Comparison of ENCODE assay signal across 10 mouse cellular contexts in the genomic region with DNA sequence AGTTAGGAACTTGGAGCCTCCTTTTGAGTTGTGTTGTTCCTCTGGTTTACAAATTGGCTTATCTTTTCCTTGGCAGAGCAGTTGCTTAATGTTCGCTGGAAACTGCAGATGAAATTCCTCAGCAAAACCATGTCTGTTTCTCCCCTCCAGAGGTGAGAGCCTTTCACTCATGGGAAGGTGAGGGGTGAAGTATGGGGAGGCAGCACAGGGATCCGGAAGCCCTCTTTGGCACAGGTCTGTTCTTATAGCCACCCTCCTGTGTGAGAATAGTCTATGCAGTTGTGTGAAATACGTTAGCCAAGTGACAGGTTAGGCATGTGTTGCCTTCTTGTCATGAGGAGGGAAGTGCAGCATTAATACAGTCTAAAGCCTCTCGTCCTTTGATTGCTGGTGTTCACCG.
DNase-seq lines count a peak whose midpoint lies in the region; ATAC-seq and TF ChIP-seq lines count a peak whose summit lies in the region.
"Had no signal": no experiment of that assay in that cellular context is flagged by ENCODE, and none has a peak within 500 bp of the region (broad histone marks: within the 10 kb centered on the region; RNA-seq: fewer than 3 reads in every experiment).

No protein-coding gene starts in this region.

- no peak for ATAC-seq in hindbrain, embryonic 12.5 days (ENCODE audit: low FRiP score)
- no peak for ATAC-seq in hindbrain, embryonic 11.5 days (ENCODE audit: low FRiP score)
- no peak for ATAC-seq in midbrain, postnatal 0 days (ENCODE audit: low FRiP score)
- 0 out of 2 replicates have a peak, but pooled peaks have one; percentile 18 for ATAC-seq in heart, embryonic 14.5 days (ENCODE audit: insufficient number of reproducible peaks, insufficient read depth, low FRiP score, low read depth)
- ATAC-seq: liver, embryonic 12.5 days had no signal

- no peak for TF ChIP-seq CTCF in midbrain, postnatal 0 days (IDR thresholded peaks at IDR 0.05)

- H3K27ac ChIP-seq in hindbrain, embryonic 12.5 days: 0 out of 2 replicates have a peak overlapping the region, but pooled peaks have one; percentile 5
- no peak overlapping the region for H3K27ac ChIP-seq in hindbrain, embryonic 11.5 days (ENCODE audit: low read depth, low read length)
- peak overlapping the region; percentile 38; the same call in 1 of the 2 replicates for H3K27ac ChIP-seq in midbrain, postnatal 0 days (ENCODE audit: low read depth, low read length)
- H3K27ac ChIP-seq in midbrain, embryonic 10.5 days (replicated peaks): no peak overlapping the region; the same call in 1 of the 2 replicates
- peak overlapping the region; percentile 96 to 98 for H3K27ac ChIP-seq in heart, embryonic 14.5 days (replicated peaks in 1 of 2; ENCODE audit: control insufficient read depth in 1 of 2, insufficient read depth in 1 of 2, low read depth in 2 of 2, low read length in 2 of 2)
- H3K27ac ChIP-seq: liver, embryonic 12.5 days had no signal

- H3K4me1 ChIP-seq in hindbrain, embryonic 12.5 days: peaks cover 22% of the 10 kb centered on the region
- no peaks in the 10 kb centered on the region; the same call in 1 of the 2 replicates for H3K4me1 ChIP-seq in hindbrain, embryonic 11.5 days (replicated peaks; ENCODE audit: control insufficient read depth, insufficient read depth, low read length)
- H3K4me1 ChIP-seq in midbrain, postnatal 0 days (ENCODE audit: insufficient read depth, low read length): 0 out of 2 replicates have a peak, but pooled peaks cover 9% of the 10 kb centered on the region
- H3K4me1 ChIP-seq in midbrain, embryonic 10.5 days: peaks cover 29% of the 10 kb centered on the region
- peaks cover 28 to 51% of the 10 kb centered on the region in 2 experiments for H3K4me1 ChIP-seq in heart, embryonic 14.5 days (ENCODE audit: control insufficient read depth in 2 of 2, insufficient read depth in 2 of 2, low read length in 2 of 2)

- no peak overlapping the region for H3K4me3 ChIP-seq in hindbrain, embryonic 12.5 days
- H3K4me3 ChIP-seq in hindbrain, embryonic 11.5 days (ENCODE audit: low read depth, low read length): no peak overlapping the region
- H3K4me3 ChIP-seq in midbrain, postnatal 0 days (ENCODE audit: low read depth, low read length): no peak overlapping the region
- no peak overlapping the region for H3K4me3 ChIP-seq in midbrain, embryonic 10.5 days
- H3K4me3 ChIP-seq in heart, embryonic 14.5 days (ENCODE audit: control insufficient read depth in 1 of 2, insufficient read depth in 1 of 2, low read depth in 1 of 2, low read length in 2 of 2): no peak overlapping the region
- H3K4me3 ChIP-seq: liver, embryonic 12.5 days had no signal

- H3K4me2 ChIP-seq in hindbrain, embryonic 12.5 days (replicated peaks): no peak overlapping the region
- H3K4me2 ChIP-seq in hindbrain, embryonic 11.5 days (replicated peaks; ENCODE audit: low read depth, low read length): no peak overlapping the region
- 0 out of 2 replicates have a peak overlapping the region, but pooled peaks have one; percentile 6 for H3K4me2 ChIP-seq in midbrain, postnatal 0 days (ENCODE audit: low read depth, low read length, poor library complexity, severe bottlenecking)
- peak overlapping the region; percentile 54; the same call in 1 of the 2 replicates for H3K4me2 ChIP-seq in heart, embryonic 14.5 days (ENCODE audit: low read length)
- H3K4me2 ChIP-seq: liver, embryonic 12.5 days had no signal

- H3K9ac ChIP-seq in hindbrain, embryonic 12.5 days: no peak overlapping the region
- H3K9ac ChIP-seq in hindbrain, embryonic 11.5 days (ENCODE audit: low read depth, low read length): no peak overlapping the region
- no peak overlapping the region for H3K9ac ChIP-seq in midbrain, postnatal 0 days (replicated peaks; ENCODE audit: low read length, poor library complexity, severe bottlenecking)
- peak overlapping the region; percentile 38 for H3K9ac ChIP-seq in heart, embryonic 14.5 days (ENCODE audit: low read length)
- H3K9ac ChIP-seq: liver, embryonic 12.5 days had no signal

- no peaks in the 10 kb centered on the region for H3K27me3 ChIP-seq in hindbrain, embryonic 12.5 days
- H3K27me3 ChIP-seq in hindbrain, embryonic 11.5 days (ENCODE audit: control insufficient read depth, insufficient read depth, low read length): no peaks in the 10 kb centered on the region
- no peaks in the 10 kb centered on the region for H3K27me3 ChIP-seq in midbrain, postnatal 0 days (ENCODE audit: insufficient read depth, low read length)
- no peaks in the 10 kb centered on the region for H3K27me3 ChIP-seq in midbrain, embryonic 10.5 days (ENCODE audit: low read depth, poor library complexity, severe bottlenecking)
- H3K27me3 ChIP-seq in heart, embryonic 14.5 days (ENCODE audit: control insufficient read depth, insufficient read depth, low read length): no peaks in the 10 kb centered on the region
- H3K27me3 ChIP-seq: liver, embryonic 12.5 days had no signal

- no peak for DNase-seq in hindbrain, embryonic 11.5 days (ENCODE audit: low spot score)
- DNase-seq in midbrain, postnatal 0 days (ENCODE audit: low spot score): no peak
- DNase-seq in midbrain, embryonic 10.5 days (ENCODE audit: low spot score): no peak
- DNase-seq in cerebellum, postnatal 14 days: no peak
- DNase-seq in left cerebral cortex, adult 18-20 months (ENCODE audit: low spot score in 2 of 2): no peak
- DNase-seq: adrenal gland, adult 2 months; thymus, postnatal 4 days had no signal

- WGBS in hindbrain, embryonic 12.5 days: 65% methylated on average over 5 of the region's 5 CpGs
- whole genome bisulfite sequencing in hindbrain, embryonic 11.5 days: 65% methylated on average over 5 of the region's 5 CpGs
- 50% methylated on average over 5 of the region's 5 CpGs for WGBS in midbrain, postnatal 0 days
- WGBS in midbrain, embryonic 10.5 days: 66% methylated on average over 5 of the region's 5 CpGs
- WGBS in heart, embryonic 14.5 days: 37% methylated on average over 5 of the region's 5 CpGs

- no peaks in the 10 kb centered on the region for H3K36me3 ChIP-seq in hindbrain, embryonic 12.5 days
- H3K36me3 ChIP-seq in hindbrain, embryonic 11.5 days (ENCODE audit: control insufficient read depth, insufficient read depth, low read length): no peaks in the 10 kb centered on the region
- H3K36me3 ChIP-seq in midbrain, postnatal 0 days (ENCODE audit: insufficient read depth, low read length): no peaks in the 10 kb centered on the region
- H3K36me3 ChIP-seq in midbrain, embryonic 10.5 days: no peaks in the 10 kb centered on the region
- H3K36me3 ChIP-seq in heart, embryonic 14.5 days (ENCODE audit: control insufficient read depth, insufficient read depth, low read length): no peaks in the 10 kb centered on the region
- H3K36me3 ChIP-seq: liver, embryonic 12.5 days had no signal

- H3K9me3 ChIP-seq in hindbrain, embryonic 12.5 days (replicated peaks): no peaks in the 10 kb centered on the region
- H3K9me3 ChIP-seq in hindbrain, embryonic 11.5 days (ENCODE audit: control insufficient read depth, low read length): no peaks in the 10 kb centered on the region
- no peaks in the 10 kb centered on the region for H3K9me3 ChIP-seq in midbrain, postnatal 0 days (ENCODE audit: low read length)
- H3K9me3 ChIP-seq in midbrain, embryonic 10.5 days (replicated peaks): no peaks in the 10 kb centered on the region
- H3K9me3 ChIP-seq in heart, embryonic 14.5 days (ENCODE audit: control insufficient read depth, low read length): no peaks in the 10 kb centered on the region
- H3K9me3 ChIP-seq: liver, embryonic 12.5 days had no signal

Comparison
In these comparisons a context has a peak if more than half of its experiments do, and no peak if none do; other contexts are left out.
1. H3K27ac ChIP-seq: peak in hindbrain, embryonic 12.5 days (single experiment), midbrain, postnatal 0 days (single experiment) and heart, embryonic 14.5 days (2 of 2); none in hindbrain, embryonic 11.5 days (single experiment) and midbrain, embryonic 10.5 days (single experiment).
2. H3K4me2 ChIP-seq: peak in midbrain, postnatal 0 days (single experiment) and heart, embryonic 14.5 days (single experiment); none in hindbrain, embryonic 12.5 days (single experiment) and hindbrain, embryonic 11.5 days (single experiment).